Mouse (Mus musculus) liver, embryonic 11.5 days (tissue): ENCODE results near the gene Jsrp1. TPM values are rescaled to one million over a fixed set of nuclear protein-coding genes. Genes with fewer than 3 reads are reported as not detected.

ENCODE experiments used
- ATAC-seq: fragments of 200-750 bp; cut with Nextera tagmentation; replicated peaks from 2 replicates; pipeline ENCODE4 v1.8.0; 2017; ENCODE audit warnings: moderate number of reproducible peaks, mild to moderate bottlenecking, moderate TSS enrichment, moderate library complexity; ENCODE audit not compliant: low FRiP score
- DNase-seq: peaks from one replicate; pipeline ENCODE4 v3.0.0-alpha.2; 2017; ENCODE audit warnings: low spot score
- H3K27ac ChIP-seq: fragments of 300-500 bp; sonication (generic); 2 replicates; pipeline ENCODE4 v1.5.1; 2014; ENCODE audit warnings: mild to moderate bottlenecking, low read depth, low read length, control low read depth
- H3K27me3 ChIP-seq: fragments of 300-500 bp; sonication (generic); replicated peaks from 2 replicates; pipeline ENCODE4 v1.6.1; 2014; ENCODE audit warnings: low read length, mixed read lengths; ENCODE audit not compliant: control insufficient read depth, insufficient read depth
- H3K36me3 ChIP-seq: fragments of 300-500 bp; sonication (generic); 2 replicates; pipeline ENCODE4 v1.6.1; 2014; ENCODE audit warnings: mild to moderate bottlenecking, low read length, moderate library complexity, mixed read lengths; ENCODE audit not compliant: control insufficient read depth, insufficient read depth
- H3K4me1 ChIP-seq: fragments of 300-500 bp; sonication (generic); replicated peaks from 2 replicates; pipeline ENCODE4 v1.6.1; 2014; ENCODE audit warnings: low read length, mixed read lengths; ENCODE audit not compliant: control insufficient read depth, insufficient read depth
- H3K4me2 ChIP-seq: fragments of 300-500 bp; sonication (generic); 2 replicates; pipeline ENCODE4 v1.6.1; 2014; ENCODE audit warnings: mild to moderate bottlenecking, control low read depth, moderate library complexity
- H3K4me3 ChIP-seq: fragments of 300-500 bp; sonication (generic); 2 replicates; pipeline ENCODE4 v1.5.1; 2014; ENCODE audit warnings: low read depth, low read length, control low read depth
- H3K9ac ChIP-seq: fragments of 300-500 bp; sonication (generic); 2 replicates; pipeline ENCODE4 v1.6.1; 2014; ENCODE audit warnings: low read depth, low read length, control low read depth
- H3K9me3 ChIP-seq: fragments of 300-500 bp; sonication (generic); 2 replicates; pipeline ENCODE4 v1.6.1; 2016; ENCODE audit warnings: low read length, inconsistent platforms, mixed read lengths; ENCODE audit not compliant: control insufficient read depth
- WGBS: fragments of 180-500 bp; shearing (Covaris S2); extraction: QIAGEN DNeasy Blood & Tissue Kit; methylation state at CpG from one replicate; pipeline ENCODE4 v1.1.7; 2014; 5-methylcytosine and 5-hydroxymethylcytosine counted together
- polyA plus RNA-seq: library from polyadenylated mRNA; unstranded; fragments of >200 nt; fragmentation: Nextera tagmentation; extraction: Ambion mirVana; gene quantifications from 2 replicates; pipeline ENCODE4 v1.2.1, GENCODE M21; 2014

Gene Jsrp1
- polyA plus RNA-seq, 1 experiment from 2014 or later: 1.5 TPM

- no peaks in the 10 kb centered on the region for H3K27me3 ChIP-seq
- ATAC-seq (peak; percentile 56), DNase-seq (peak; percentile 97)
- peak within 1 kb of the TSS; percentile 96 for H3K9ac ChIP-seq
- H3K4me1 ChIP-seq: peaks cover 41% of the 10 kb centered on the region
- no peaks in the 10 kb centered on the region for H3K9me3 ChIP-seq
- peak within 1 kb of the TSS; percentile 96 for H3K4me3 ChIP-seq
- under 1% methylated on average over 81 of the region's 81 CpGs for WGBS
- peak within 1 kb of the TSS; percentile 96 for H3K27ac ChIP-seq
- peaks cover 16% of the 10 kb centered on the region for H3K36me3 ChIP-seq
- H3K4me2 ChIP-seq: peak within 1 kb of the TSS; percentile 90
These were observed 41.8 kb upstream of the Jsrp1 start, which contains the start of the genes Lsm7 and Sppl2b for GRCm38 (mm10) chr10:80854913-80855748. TSS of gene Lsm7 (minus strand) at chr10:80855209. TSS of gene Sppl2b (plus strand) at chr10:80855275.

DNA sequence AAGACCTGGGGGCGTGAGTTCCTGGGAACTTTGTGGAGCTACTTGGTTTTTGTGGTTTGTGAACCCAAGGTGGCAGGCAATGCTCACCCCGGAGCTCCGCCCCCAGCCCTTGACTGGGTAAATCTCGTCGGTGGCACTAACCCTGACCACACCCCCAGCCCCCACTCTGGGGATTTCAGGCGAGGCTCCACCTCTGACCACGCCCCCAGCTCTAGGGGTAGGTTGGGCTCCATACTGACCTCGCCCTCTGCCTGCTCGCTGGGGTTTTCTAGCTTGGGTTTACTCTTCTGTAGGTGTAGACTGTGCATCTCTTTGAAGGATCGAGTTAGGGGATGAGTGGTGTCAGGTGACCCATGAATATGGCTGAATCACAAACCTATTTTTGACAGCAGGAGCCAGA lies 35.3 kb upstream of the Jsrp1 start:
- peak; percentile 81 for ATAC-seq

DNA sequence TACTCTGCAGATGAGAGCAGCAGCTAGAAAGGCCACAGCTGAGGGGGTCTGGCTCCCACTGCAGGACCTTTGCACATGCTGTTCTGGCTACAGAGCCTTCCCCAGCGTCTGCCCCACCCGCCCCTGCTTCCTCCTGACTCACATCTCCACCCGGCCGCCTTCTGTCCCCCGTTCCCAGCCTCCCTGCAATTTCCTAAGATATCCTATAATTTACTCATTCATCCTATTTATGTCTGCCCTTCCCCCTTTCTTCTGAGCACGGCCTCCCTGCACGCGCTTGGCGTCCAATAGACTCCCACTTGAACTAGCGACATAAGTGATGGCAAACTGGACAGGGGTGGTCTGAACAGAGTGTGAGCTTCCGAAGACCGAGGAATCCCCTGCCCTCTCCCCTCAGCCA lies 32.4 kb upstream of the Jsrp1 start:
- WGBS: 76% methylated on average over 12 of the region's 12 CpGs
- no peak overlapping the region for H3K27ac ChIP-seq
- H3K27me3 ChIP-seq: peaks cover 59% of the 10 kb centered on the region
- no peak overlapping the region for H3K4me2 ChIP-seq
- DNase-seq: no peak
- no peak overlapping the region for H3K4me3 ChIP-seq
- H3K4me1 ChIP-seq: peaks cover 15% of the 10 kb centered on the region
- ATAC-seq: no peak
- H3K9ac ChIP-seq: no peak overlapping the region
- no peaks in the 10 kb centered on the region for H3K9me3 ChIP-seq
- no peaks in the 10 kb centered on the region; the same call in 1 of the 2 replicates for H3K36me3 ChIP-seq

More for the DNA sequence above, 35.3 kb upstream of the Jsrp1 start:
- peak; percentile 76 for DNase-seq
- H3K27ac ChIP-seq: no peak overlapping the region
- H3K27me3 ChIP-seq: peaks cover 31% of the 10 kb centered on the region
- H3K9me3 ChIP-seq: no peaks in the 10 kb centered on the region
- 6% methylated on average over 10 of the region's 10 CpGs for WGBS
- H3K4me1 ChIP-seq: peaks cover 15% of the 10 kb centered on the region
- H3K36me3 ChIP-seq: peaks cover 16% of the 10 kb centered on the region
- H3K4me3 ChIP-seq: no peak overlapping the region; the same call in 1 of the 2 replicates
- H3K4me2 ChIP-seq: no peak overlapping the region
- no peak overlapping the region for H3K9ac ChIP-seq

DNA sequence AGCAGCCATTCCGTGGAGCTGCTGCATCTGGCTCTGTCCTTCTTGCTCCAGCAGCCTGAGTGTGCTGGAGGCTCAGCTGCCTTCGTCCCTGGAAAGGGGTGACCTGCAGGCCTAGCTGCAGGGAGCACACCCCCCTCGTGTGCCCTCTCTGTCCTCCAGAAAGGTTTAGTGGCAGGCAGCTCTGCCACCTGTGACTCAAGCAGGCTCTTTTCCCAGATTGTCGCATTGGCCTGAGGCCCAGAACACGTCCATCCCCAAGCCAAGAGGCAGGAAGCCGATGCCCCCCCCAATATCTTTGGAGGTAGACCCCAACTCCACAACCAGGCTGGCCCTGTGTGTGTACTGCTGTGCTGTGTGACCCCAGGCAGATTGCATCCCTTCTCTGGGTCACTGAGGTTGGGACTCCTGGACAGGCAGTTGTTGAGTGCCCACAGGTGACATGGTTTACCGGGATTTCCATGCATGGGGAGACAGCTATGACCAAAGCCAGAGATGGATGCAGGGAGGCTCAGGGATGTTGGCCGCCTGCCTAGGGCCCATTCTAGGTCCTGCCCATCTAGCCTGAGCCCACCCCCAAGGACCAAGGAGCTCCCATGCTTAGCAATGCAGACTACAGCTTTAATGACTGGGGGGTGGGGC lies 31.9 kb upstream of the Jsrp1 start:
- 66% methylated on average over 8 of the region's 8 CpGs for WGBS
- peaks cover 61% of the 10 kb centered on the region for H3K27me3 ChIP-seq
- H3K27ac ChIP-seq: no peak overlapping the region
- DNase-seq: no peak
- H3K9ac ChIP-seq: no peak overlapping the region
- H3K36me3 ChIP-seq: no peaks in the 10 kb centered on the region; the same call in 1 of the 2 replicates
- no peak for ATAC-seq
- no peaks in the 10 kb centered on the region for H3K9me3 ChIP-seq
- H3K4me3 ChIP-seq: no peak overlapping the region
- peaks cover 15% of the 10 kb centered on the region for H3K4me1 ChIP-seq
- H3K4me2 ChIP-seq: no peak overlapping the region; the same call in 1 of the 2 replicates

GRCm38 (mm10) chr10:80843931-80844547 lies 30.7 kb upstream of the Jsrp1 start, which contains the start of gene Lingo3:
TSS of gene Lingo3 (minus strand) at chr10:80844039.
- no peak within 1 kb of the TSS for H3K27ac ChIP-seq
- H3K9ac ChIP-seq: no peak within 1 kb of the TSS

DNA sequence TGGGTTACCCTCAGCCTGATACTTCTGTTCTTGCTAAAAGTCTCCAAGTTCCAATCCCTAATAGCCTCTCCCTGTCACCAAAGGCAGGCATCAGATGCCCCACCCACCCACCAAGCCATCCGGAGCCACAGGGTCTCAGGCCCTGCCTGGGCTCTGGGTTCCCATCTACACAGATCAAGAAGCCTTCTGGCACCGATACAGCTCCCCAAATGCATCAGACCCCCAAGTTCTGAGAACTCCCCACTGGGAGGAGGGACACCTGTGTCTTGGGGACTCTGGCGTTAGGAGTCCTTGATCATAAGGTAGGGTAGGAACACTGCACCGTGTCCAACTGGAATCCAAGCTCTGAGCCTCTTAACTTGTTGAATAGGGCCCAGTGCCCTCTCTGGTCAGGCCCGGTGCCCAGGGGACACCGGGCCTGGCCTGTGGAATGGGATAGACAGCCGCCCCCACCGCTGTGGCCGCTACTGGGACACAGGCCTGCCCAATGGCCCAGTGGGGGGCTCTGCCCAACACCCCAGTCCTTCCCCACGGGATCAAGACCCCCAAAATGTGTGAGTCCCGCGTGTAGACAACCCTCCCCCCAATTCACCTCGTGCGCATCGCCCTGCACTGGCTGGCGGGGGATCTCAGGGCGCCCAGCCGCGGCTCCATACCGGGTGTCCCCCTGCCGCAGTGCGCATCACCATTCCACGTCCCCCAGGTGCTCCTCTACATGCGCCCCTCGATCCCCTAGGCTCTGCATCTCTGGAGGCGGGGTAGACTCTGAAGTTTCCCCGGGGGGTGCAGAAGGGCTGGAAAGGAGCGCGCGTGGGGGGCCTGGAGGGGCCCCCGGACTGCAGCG lies 30.0 kb upstream of the Jsrp1 start:
- no peak for ATAC-seq
- H3K27me3 ChIP-seq: peaks cover 66% of the 10 kb centered on the region

More at GRCm38 (mm10) chr10:80843931-80844547, 30.7 kb upstream of the Jsrp1 start, which contains the start of gene Lingo3:
- Histone ChIP-seq H3K36me3 (no peaks in the 10 kb centered on the region), H3K4me3 (peak within 1 kb of the TSS; percentile 36), H3K9me3 (no peaks in the 10 kb centered on the region), H3K27me3 (peaks cover 61% of the 10 kb centered on the region), H3K4me2 (peak within 1 kb of the TSS; percentile 65), H3K4me1 (peaks cover 12% of the 10 kb centered on the region)
- 6% methylated on average over 51 of the region's 51 CpGs for WGBS
- ATAC-seq (no peak), DNase-seq (no peak)

GRCm38 (mm10) chr10:80842334-80842733 lies 29.0 kb upstream of the Jsrp1 start:
- H3K4me3 ChIP-seq: no peak overlapping the region
- WGBS: 76% methylated on average over 15 of the region's 15 CpGs
- no peaks in the 10 kb centered on the region for H3K9me3 ChIP-seq
- no peaks in the 10 kb centered on the region for H3K36me3 ChIP-seq
- no peak for ATAC-seq
- H3K4me2 ChIP-seq: no peak overlapping the region
- peaks cover 70% of the 10 kb centered on the region for H3K27me3 ChIP-seq
- DNase-seq: no peak
- H3K27ac ChIP-seq: no peak overlapping the region
- no peak overlapping the region for H3K9ac ChIP-seq
- H3K4me1 ChIP-seq: 0 out of 2 replicates have a peak, but pooled peaks cover 3% of the 10 kb centered on the region

More for the DNA sequence above, 30.0 kb upstream of the Jsrp1 start:
- Histone ChIP-seq H3K36me3 (no peaks in the 10 kb centered on the region), H3K4me1 (peaks cover 4% of the 10 kb centered on the region; the same call in 1 of the 2 replicates), H3K4me3 (peak overlapping the region; percentile 36), H3K9ac (no peak overlapping the region), H3K27ac (no peak overlapping the region), H3K4me2 (peak overlapping the region; percentile 65), H3K9me3 (no peaks in the 10 kb centered on the region)
- no peak for DNase-seq
- 10% methylated on average over 32 of the region's 32 CpGs for WGBS

GRCm38 (mm10) chr10:80841685-80842084 lies 28.4 kb upstream of the Jsrp1 start:
- Histone ChIP-seq H3K27me3 (peaks cover 76% of the 10 kb centered on the region), H3K4me1 (0 out of 2 replicates have a peak, but pooled peaks cover 3% of the 10 kb centered on the region), H3K36me3 (no peaks in the 10 kb centered on the region), H3K9me3 (no peaks in the 10 kb centered on the region), H3K4me2 (no peak overlapping the region), H3K27ac (no peak overlapping the region), H3K4me3 (no peak overlapping the region), H3K9ac (no peak overlapping the region)
- WGBS: 76% methylated on average over 2 of the region's 2 CpGs
- DNase-seq: no peak
- no peak for ATAC-seq
